Mouse (Mus musculus): Measurements from ENCODE around the gene Rassf3.

DNA sequence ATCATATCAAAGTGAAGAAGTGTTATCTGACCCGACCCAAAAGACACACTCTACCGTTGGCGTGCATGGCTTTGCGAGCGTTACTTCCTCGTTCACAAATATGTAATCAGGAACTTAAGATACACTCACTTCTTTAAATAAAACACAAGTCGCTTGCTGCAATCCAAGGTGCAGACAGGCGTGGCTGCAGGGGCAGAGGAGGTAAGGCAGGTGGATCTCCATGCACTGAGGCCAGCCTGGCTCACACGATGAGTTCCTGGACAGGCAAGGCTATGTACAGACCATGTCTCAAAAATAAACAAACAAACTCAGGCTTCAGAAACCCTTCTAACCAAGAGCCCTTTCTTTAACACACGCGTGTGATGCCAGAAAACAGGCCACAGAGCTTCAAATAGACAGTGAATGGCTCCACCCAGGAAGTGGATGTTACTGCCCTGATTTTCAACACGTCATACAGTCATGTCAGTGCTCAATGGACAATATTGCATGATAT is 2.4 kb downstream of the Rassf3 start:
- no peak for TF ChIP-seq CTCF (conservative IDR thresholded peaks at IDR 0.05; ENCODE audit: low read length)
- no peak for TF ChIP-seq POU5F1 (IDR thresholded peaks at IDR 0.05; ENCODE audit: borderline replicate concordance, low read length)
- no peak for TF ChIP-seq NANOG (IDR thresholded peaks at IDR 0.05; ENCODE audit: borderline replicate concordance, low read length)
